16 mouse cellular contexts compared by ENCODE assay signal in genomic region chr1:51551624-51552023, GRCm38 (mm10).
"Had no signal": no experiment of that assay in that cellular context is flagged by ENCODE, and none has a peak within 500 bp of the region (broad histone marks: within the 10 kb centered on the region; RNA-seq: fewer than 3 reads in every experiment).

No protein-coding gene starts in this region.

- H3K4me1 ChIP-seq: megakaryocyte, embryonic 14.5 days; midbrain, embryonic 12.5 days; stomach, embryonic 15.5 days had no signal

- H3K27me3 ChIP-seq: liver, embryonic 13.5 days; megakaryocyte, embryonic 14.5 days; midbrain, embryonic 12.5 days; stomach, embryonic 15.5 days had no signal

- H3K4me3 ChIP-seq: layer of hippocampus, adult 2 months; liver, embryonic 13.5 days; megakaryocyte, embryonic 14.5 days; midbrain, embryonic 12.5 days; stomach, embryonic 15.5 days had no signal

- H3K27ac ChIP-seq: layer of hippocampus, adult 2 months; liver, embryonic 13.5 days; macrophage; midbrain, embryonic 12.5 days; stomach, embryonic 15.5 days had no signal

- DNase-seq: kidney, adult 8-10 months; kidney, postnatal 4 days; left cerebral cortex, postnatal 4 days; liver; liver, embryonic 13.5 days; liver, postnatal 0 days; right cerebral cortex, postnatal 14 days; thymus, postnatal 4 days had no signal

- H3K9me3 ChIP-seq: liver, embryonic 13.5 days; megakaryocyte, embryonic 14.5 days; midbrain, embryonic 12.5 days; stomach, embryonic 15.5 days had no signal

- ATAC-seq: inflammation-experienced regulatory T-cells, adult 6 months; intestine, postnatal 0 days; liver, postnatal 0 days; midbrain, embryonic 16.5 days had no signal

- H3K4me2 ChIP-seq: liver, embryonic 13.5 days; midbrain, embryonic 12.5 days; stomach, embryonic 15.5 days had no signal

- H3K9ac ChIP-seq: liver, embryonic 13.5 days; liver, postnatal 0 days; midbrain, embryonic 12.5 days; stomach, embryonic 15.5 days had no signal

- H3K36me3 ChIP-seq: liver, embryonic 13.5 days; midbrain, embryonic 12.5 days; stomach, embryonic 15.5 days had no signal
